In the genomic region with DNA sequence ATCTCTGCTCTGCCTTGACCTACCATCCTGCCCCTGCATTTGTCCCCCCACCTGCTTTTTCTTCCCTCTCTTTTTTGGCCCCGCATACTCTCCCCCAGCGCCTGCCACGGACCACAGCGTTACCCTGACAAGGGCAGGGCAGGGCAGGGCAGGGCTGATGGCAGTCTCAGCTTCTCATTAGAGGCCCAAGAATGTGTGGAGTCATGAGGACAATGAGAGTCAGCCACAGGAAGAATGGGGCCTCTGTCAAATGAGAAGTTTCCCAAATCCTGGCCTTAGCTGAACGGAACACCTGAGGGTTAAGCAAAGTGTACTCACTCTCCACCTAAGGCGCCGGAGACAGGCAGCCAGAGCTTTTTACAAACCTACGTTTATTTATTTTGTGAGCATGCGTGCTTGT, we compare ENCODE assay signal across 19 mouse cellular contexts. TPM values are rescaled to one million over a fixed set of nuclear protein-coding genes. Genes with fewer than 3 reads are reported as not detected.
DNase-seq lines count a peak whose midpoint lies in the region; ATAC-seq and TF ChIP-seq lines count a peak whose summit lies in the region.
"Had no signal": no experiment of that assay in that cellular context is flagged by ENCODE, and none has a peak within 500 bp of the region (broad histone marks: within the 10 kb centered on the region; RNA-seq: fewer than 3 reads in every experiment).

No protein-coding gene starts in this region.

- peak; percentile 46 for DNase-seq in lung, postnatal 0 days (ENCODE audit: low spot score)
- DNase-seq in lung, adult 18-20 months, result no peak
- DNase-seq in heart, postnatal 36 days, result no peak
- DNase-seq in frontal cortex, postnatal 10 days (ENCODE audit: low spot score in 2 of 2), result no peak
- DNase-seq in adrenal gland, postnatal 36 days, result no peak
- DNase-seq: cerebellum, adult 11 months; gastrocnemius, postnatal 25 days; layer of hippocampus, postnatal 36 days; spleen, adult 18-20 months had no signal

- no peaks in the 10 kb centered on the region for H3K36me3 ChIP-seq in lung, postnatal 0 days (ENCODE audit: insufficient read depth, low read length)
- H3K36me3 ChIP-seq in embryonic facial prominence, embryonic 13.5 days, result no peaks in the 10 kb centered on the region
- no peaks in the 10 kb centered on the region for H3K36me3 ChIP-seq in hindbrain, embryonic 16.5 days (ENCODE audit: control insufficient read depth, insufficient read depth, low read length)
- H3K36me3 ChIP-seq in neural tube, embryonic 13.5 days, result no peaks in the 10 kb centered on the region
- H3K36me3 ChIP-seq: heart, embryonic 12.5 days had no signal

- H3K4me2 ChIP-seq in lung, postnatal 0 days (replicated peaks; ENCODE audit: low read depth, low read length), result no peak overlapping the region
- no peak overlapping the region for H3K4me2 ChIP-seq in embryonic facial prominence, embryonic 13.5 days
- H3K4me2 ChIP-seq in hindbrain, embryonic 16.5 days (ENCODE audit: low read length), result peak overlapping the region; percentile 16; the same call in 1 of the 2 replicates
- peak overlapping the region; percentile 86 for H3K4me2 ChIP-seq in neural tube, embryonic 13.5 days
- H3K4me2 ChIP-seq: heart, embryonic 12.5 days had no signal

- no peak for TF ChIP-seq EP300 in lung, postnatal 0 days (IDR thresholded peaks at IDR 0.05)

- 41% methylated on average over 9 of the region's 9 CpGs for WGBS in lung, postnatal 0 days
- 42% methylated on average over 9 of the region's 9 CpGs for WGBS in embryonic facial prominence, embryonic 13.5 days
- 44% methylated on average over 9 of the region's 9 CpGs for WGBS in hindbrain, embryonic 16.5 days
- WGBS in neural tube, embryonic 13.5 days, result 37% methylated on average over 9 of the region's 9 CpGs

- no peak overlapping the region for H3K4me3 ChIP-seq in lung, postnatal 0 days (ENCODE audit: low read depth, low read length)
- no peak overlapping the region for H3K4me3 ChIP-seq in embryonic facial prominence, embryonic 13.5 days
- H3K4me3 ChIP-seq in hindbrain, embryonic 16.5 days (ENCODE audit: low read length), result no peak overlapping the region
- 0 out of 2 replicates have a peak overlapping the region, but pooled peaks have one; percentile 8 for H3K4me3 ChIP-seq in neural tube, embryonic 13.5 days
- H3K4me3 ChIP-seq: heart, embryonic 12.5 days had no signal

- no peaks in the 10 kb centered on the region for H3K4me1 ChIP-seq in lung, postnatal 0 days (ENCODE audit: insufficient read depth, low read depth, low read length)
- H3K4me1 ChIP-seq in embryonic facial prominence, embryonic 13.5 days, result peaks cover 54% of the 10 kb centered on the region
- peaks cover 62% of the 10 kb centered on the region for H3K4me1 ChIP-seq in hindbrain, embryonic 16.5 days (ENCODE audit: control insufficient read depth, insufficient read depth, low read depth, low read length)
- H3K4me1 ChIP-seq in neural tube, embryonic 13.5 days (replicated peaks), result peaks cover 95% of the 10 kb centered on the region

- no peak overlapping the region for H3K9ac ChIP-seq in lung, postnatal 0 days (replicated peaks; ENCODE audit: low read depth)
- peak overlapping the region; percentile 2; the same call in 1 of the 2 replicates for H3K9ac ChIP-seq in embryonic facial prominence, embryonic 13.5 days
- H3K9ac ChIP-seq in hindbrain, embryonic 16.5 days (ENCODE audit: low read depth, low read length), result no peak overlapping the region
- H3K9ac ChIP-seq in neural tube, embryonic 13.5 days, result peak overlapping the region; percentile 56
- H3K9ac ChIP-seq: heart, embryonic 12.5 days had no signal

- peaks cover 19% of the 10 kb centered on the region; the same call in 1 of the 2 replicates for H3K27me3 ChIP-seq in lung, postnatal 0 days (replicated peaks; ENCODE audit: insufficient read depth, low read length)
- peaks cover 95% of the 10 kb centered on the region for H3K27me3 ChIP-seq in embryonic facial prominence, embryonic 13.5 days
- no peaks in the 10 kb centered on the region for H3K27me3 ChIP-seq in hindbrain, embryonic 16.5 days (replicated peaks; ENCODE audit: control insufficient read depth, insufficient read depth, low read length)
- 0 out of 2 replicates have a peak, but pooled peaks cover 6% of the 10 kb centered on the region for H3K27me3 ChIP-seq in neural tube, embryonic 13.5 days

- peak overlapping the region; percentile 60 for H3K27ac ChIP-seq in lung, postnatal 0 days (ENCODE audit: low read length)
- no peak overlapping the region for H3K27ac ChIP-seq in embryonic facial prominence, embryonic 13.5 days
- H3K27ac ChIP-seq in hindbrain, embryonic 16.5 days (ENCODE audit: low read depth, low read length), result no peak overlapping the region
- H3K27ac ChIP-seq in neural tube, embryonic 13.5 days (replicated peaks), result no peak overlapping the region
- H3K27ac ChIP-seq: kidney, postnatal 0 days had no signal

- ATAC-seq in lung, postnatal 0 days, result peak; percentile 72
- ATAC-seq in embryonic facial prominence, embryonic 13.5 days (ENCODE audit: insufficient number of reproducible peaks, insufficient read depth, low FRiP score, low TSS enrichment, low read depth), result no peak
- ATAC-seq in hindbrain, embryonic 16.5 days, result no peak
- ATAC-seq in neural tube, embryonic 13.5 days (ENCODE audit: low read depth), result no peak
- ATAC-seq: inflammation-experienced regulatory T-cells, adult 6 months had no signal

- intact Hi-C loops in heart, postnatal 36 days (cut with DNase I), result no loop called here

- no peak for TF ChIP-seq CTCF in lung, postnatal 0 days (IDR thresholded peaks at IDR 0.05)

- H3K9me3 ChIP-seq in lung, postnatal 0 days (ENCODE audit: low read length), result no peaks in the 10 kb centered on the region
- H3K9me3 ChIP-seq in embryonic facial prominence, embryonic 13.5 days, result no peaks in the 10 kb centered on the region
- H3K9me3 ChIP-seq in hindbrain, embryonic 16.5 days (ENCODE audit: control insufficient read depth, low read length), result no peaks in the 10 kb centered on the region
- H3K9me3 ChIP-seq in neural tube, embryonic 13.5 days, result no peaks in the 10 kb centered on the region
- H3K9me3 ChIP-seq: heart, embryonic 12.5 days had no signal

RNA-seq across cellular contexts. Expression of gene AC124108.1, which starts 3.8 kb away (rescaled TPM):
- not detected in 2 replicates for polyA plus RNA-seq in lung, postnatal 0 days (2015; fragmentation: Nextera tagmentation; extraction: Ambion mirVana)
- polyA plus RNA-seq in embryonic facial prominence, embryonic 13.5 days (2015; fragmentation: Nextera tagmentation; extraction: Ambion mirVana), result 0.34 and 0.37 TPM in 2 replicates
- polyA plus RNA-seq in hindbrain, embryonic 16.5 days (2015; fragmentation: Nextera tagmentation; extraction: Ambion mirVana), result 1.8 and 2.3 TPM in 2 replicates
- polyA plus RNA-seq in neural tube, embryonic 13.5 days (2015; fragmentation: Nextera tagmentation; extraction: Ambion mirVana), result 2.7 and 3.5 TPM in 2 replicates
- not detected for total RNA-seq in heart, postnatal 36 days (2021)
- total RNA-seq in adrenal gland, postnatal 36 days (2021), result under 1 TPM in 1 of 2 experiments, not detected in 1; 0.07 TPM
- total RNA-seq: gastrocnemius, postnatal 25 days; liver, adult 2 months; megakaryocyte, adult 5-6 weeks had no signal
- polyA plus RNA-seq: heart, embryonic 12.5 days; inflammation-experienced regulatory T-cells, adult 6 months; liver, adult 2 months had no signal

RNA-seq across cellular contexts. Expression of gene Lemd1, which starts 3.9 kb away (rescaled TPM):
- polyA plus RNA-seq in lung, postnatal 0 days (2015; fragmentation: Nextera tagmentation; extraction: Ambion mirVana), result 0.79 TPM in 1 of 2 replicates, not detected in the other
- 1.2 and 1.8 TPM in 2 replicates for polyA plus RNA-seq in embryonic facial prominence, embryonic 13.5 days (2015; fragmentation: Nextera tagmentation; extraction: Ambion mirVana)
- 11.4 and 14.0 TPM in 2 replicates for polyA plus RNA-seq in hindbrain, embryonic 16.5 days (2015; fragmentation: Nextera tagmentation; extraction: Ambion mirVana)
- 19.1 and 22.6 TPM in 2 replicates for polyA plus RNA-seq in neural tube, embryonic 13.5 days (2015; fragmentation: Nextera tagmentation; extraction: Ambion mirVana)
- total RNA-seq in heart, postnatal 36 days (2021), result not detected
- under 1 TPM; 0.33 TPM for total RNA-seq in adrenal gland, postnatal 36 days (2021)
- total RNA-seq: gastrocnemius, postnatal 25 days; liver, adult 2 months; megakaryocyte, adult 5-6 weeks had no signal
- polyA plus RNA-seq: heart, embryonic 12.5 days; inflammation-experienced regulatory T-cells, adult 6 months; liver, adult 2 months had no signal

RNA-seq across cellular contexts. Expression of gene Gm10188, which starts 34.5 kb away (rescaled TPM):
- polyA plus RNA-seq in lung, postnatal 0 days (2015; fragmentation: Nextera tagmentation; extraction: Ambion mirVana), result not detected in 2 replicates
- not detected in 2 replicates for polyA plus RNA-seq in embryonic facial prominence, embryonic 13.5 days (2015; fragmentation: Nextera tagmentation; extraction: Ambion mirVana)
- polyA plus RNA-seq in hindbrain, embryonic 16.5 days (2015; fragmentation: Nextera tagmentation; extraction: Ambion mirVana), result not detected in 2 replicates
- polyA plus RNA-seq in neural tube, embryonic 13.5 days (2015; fragmentation: Nextera tagmentation; extraction: Ambion mirVana), result not detected in 2 replicates
- total RNA-seq in heart, postnatal 36 days (2021), result not detected
- not detected for total RNA-seq in adrenal gland, postnatal 36 days (2021)
- total RNA-seq: gastrocnemius, postnatal 25 days; layer of hippocampus, postnatal 36 days; liver, adult 2 months; megakaryocyte, adult 5-6 weeks had no signal
- polyA plus RNA-seq: cortical plate, adult 2 months; heart, embryonic 12.5 days; inflammation-experienced regulatory T-cells, adult 6 months; kidney, postnatal 0 days; liver, adult 2 months; neural tube, embryonic 11.5 days had no signal

RNA-seq across cellular contexts. Expression of gene Cdk18, which starts 55.6 kb away (rescaled TPM):
- polyA plus RNA-seq in lung, postnatal 0 days (2015; fragmentation: Nextera tagmentation; extraction: Ambion mirVana), result 6.5 and 6.9 TPM in 2 replicates
- polyA plus RNA-seq in embryonic facial prominence, embryonic 13.5 days (2015; fragmentation: Nextera tagmentation; extraction: Ambion mirVana), result 2.3 and 2.8 TPM in 2 replicates
- 1.1 and 1.5 TPM in 2 replicates for polyA plus RNA-seq in hindbrain, embryonic 16.5 days (2015; fragmentation: Nextera tagmentation; extraction: Ambion mirVana)
- 0.11 and 0.47 TPM in 2 replicates for polyA plus RNA-seq in neural tube, embryonic 13.5 days (2015; fragmentation: Nextera tagmentation; extraction: Ambion mirVana)
- total RNA-seq in heart, postnatal 36 days (2021), result 10 to 100 TPM; 16.5 to 17.9 TPM
- 10 to 100 TPM; 14.2 to 21.2 TPM for total RNA-seq in adrenal gland, postnatal 36 days (2021)
- total RNA-seq: megakaryocyte, adult 5-6 weeks had no signal
- polyA plus RNA-seq: inflammation-experienced regulatory T-cells, adult 6 months had no signal

Comparison
In these comparisons a context has a peak if more than half of its experiments do, and no peak if none do; other contexts are left out.
1. H3K4me2 ChIP-seq: peak in hindbrain, embryonic 16.5 days (single experiment) and neural tube, embryonic 13.5 days (single experiment); none in lung, postnatal 0 days (single experiment) and embryonic facial prominence, embryonic 13.5 days (single experiment).
2. H3K9ac ChIP-seq: peak in embryonic facial prominence, embryonic 13.5 days (single experiment) and neural tube, embryonic 13.5 days (single experiment); none in lung, postnatal 0 days (single experiment) and hindbrain, embryonic 16.5 days (single experiment).